Mouse (Mus musculus) MN1 (cell line): ENCODE measurements around the gene Fam19a2.

Source experiments
- DNase-seq: peaks from one replicate; pipeline ENCODE4 v3.0.0-alpha.2; 2016; ENCODE audit warnings: low spot score

Fam19a2 gene

GRCm38 (mm10) chr10:123385641-123386040, 121.8 kb downstream of the Fam19a2 start:
- DNase-seq = no peak

- DNase-seq = no peak
Measured at GRCm38 (mm10) chr10:123395429-123395828, 131.6 kb downstream of the Fam19a2 start.

- no peak for DNase-seq
Measured at GRCm38 (mm10) chr10:123398136-123398535, 134.3 kb downstream of the Fam19a2 start.

GRCm38 (mm10) chr10:123401188-123401587, 137.4 kb downstream of the Fam19a2 start:
- no peak for DNase-seq

- no peak for DNase-seq
Measured at GRCm38 (mm10) chr10:123402460-123402859, 138.7 kb downstream of the Fam19a2 start.

- DNase-seq = no peak
Measured at GRCm38 (mm10) chr10:123414953-123415352, 151.2 kb downstream of the Fam19a2 start.

GRCm38 (mm10) chr10:123416024-123416423, 152.2 kb downstream of the Fam19a2 start:
- DNase-seq = no peak

GRCm38 (mm10) chr10:123418616-123419173, 154.9 kb downstream of the Fam19a2 start:
- DNase-seq = no peak

GRCm38 (mm10) chr10:123420249-123420648, 156.5 kb downstream of the Fam19a2 start:
- DNase-seq = no peak

GRCm38 (mm10) chr10:123424482-123424881, 160.7 kb downstream of the Fam19a2 start:
- no peak for DNase-seq

- DNase-seq = no peak
Measured at GRCm38 (mm10) chr10:123426527-123427363, 162.9 kb downstream of the Fam19a2 start.

- DNase-seq = no peak
Measured at GRCm38 (mm10) chr10:123431569-123431968, 167.8 kb downstream of the Fam19a2 start.

- no peak for DNase-seq
Measured at GRCm38 (mm10) chr10:123437576-123437975, 173.8 kb downstream of the Fam19a2 start.

- DNase-seq = no peak
Measured at GRCm38 (mm10) chr10:123456800-123457199, 193.0 kb downstream of the Fam19a2 start.

GRCm38 (mm10) chr10:123460466-123460865, 196.7 kb downstream of the Fam19a2 start:
- DNase-seq = no peak

- no peak for DNase-seq
Measured at GRCm38 (mm10) chr10:123462305-123462704, 198.5 kb downstream of the Fam19a2 start.

GRCm38 (mm10) chr10:123514749-123515148, 251.0 kb downstream of the Fam19a2 start:
- no peak for DNase-seq

- DNase-seq = no peak
Measured at GRCm38 (mm10) chr10:123520613-123521012, 256.8 kb downstream of the Fam19a2 start.

GRCm38 (mm10) chr10:123521203-123521602, 257.4 kb downstream of the Fam19a2 start:
- no peak for DNase-seq

GRCm38 (mm10) chr10:123525424-123525823, 261.6 kb downstream of the Fam19a2 start:
- DNase-seq = no peak

- no peak for DNase-seq
Measured at GRCm38 (mm10) chr10:123526059-123526458, 262.3 kb downstream of the Fam19a2 start.

- no peak for DNase-seq
Measured at GRCm38 (mm10) chr10:123536143-123536542, 272.3 kb downstream of the Fam19a2 start.

GRCm38 (mm10) chr10:123548391-123548790, 284.6 kb downstream of the Fam19a2 start:
- DNase-seq = no peak

- DNase-seq = no peak
Measured at GRCm38 (mm10) chr10:123567677-123568076, 303.9 kb downstream of the Fam19a2 start.
